Mouse (Mus musculus): ENCODE data around the gene Sema4d. TPM values are rescaled to one million over a fixed set of nuclear protein-coding genes. Genes with fewer than 3 reads are reported as not detected.

The Sema4d gene
- polyA plus RNA-seq, 1 experiment from 2014 or later, result 18.6 TPM

DNA sequence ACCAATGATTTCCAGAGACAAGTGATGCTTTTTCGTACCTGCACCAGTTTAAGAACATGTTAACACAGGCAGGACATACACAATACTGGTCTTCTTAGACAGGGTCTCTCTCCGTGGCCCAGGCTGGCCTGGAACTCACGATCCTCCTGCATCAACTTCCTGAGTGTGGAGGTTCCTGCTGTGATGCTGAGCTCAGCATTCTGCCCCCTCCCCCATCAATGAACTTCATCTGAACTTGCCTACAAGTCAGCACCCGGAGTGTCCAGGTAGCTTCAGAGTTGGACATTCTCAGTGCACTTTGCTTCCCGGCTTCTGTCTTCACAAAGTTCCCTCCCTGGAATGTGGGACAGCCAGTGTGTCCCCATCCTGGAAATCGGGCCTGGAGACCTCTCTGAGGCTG is 69.0 kb downstream of the Sema4d start:
- Histone ChIP-seq H3K36me3 (ENCODE audit: control insufficient read depth, insufficient read depth, low read length) (0 out of 2 replicates have a peak, but pooled peaks cover 4% of the 10 kb centered on the region), H3K27ac (ENCODE audit: low read depth, low read length) (no peak overlapping the region), H3K4me1 (replicated peaks; ENCODE audit: control insufficient read depth, insufficient read depth, low read length) (peaks cover 23% of the 10 kb centered on the region), H3K9ac (ENCODE audit: low read depth, low read length) (no peak overlapping the region), H3K27me3 (replicated peaks; ENCODE audit: control insufficient read depth, insufficient read depth, low read length) (no peaks in the 10 kb centered on the region), H3K4me2 (no peak overlapping the region), H3K4me3 (ENCODE audit: low read depth, low read length) (no peak overlapping the region), H3K9me3 (ENCODE audit: control insufficient read depth, low read length) (no peaks in the 10 kb centered on the region)
- DNase-seq (ENCODE audit: low spot score) (no peak), ATAC-seq (replicated peaks; ENCODE audit: low FRiP score) (no peak)
- 73% methylated on average over 6 of the region's 6 CpGs for WGBS

DNA sequence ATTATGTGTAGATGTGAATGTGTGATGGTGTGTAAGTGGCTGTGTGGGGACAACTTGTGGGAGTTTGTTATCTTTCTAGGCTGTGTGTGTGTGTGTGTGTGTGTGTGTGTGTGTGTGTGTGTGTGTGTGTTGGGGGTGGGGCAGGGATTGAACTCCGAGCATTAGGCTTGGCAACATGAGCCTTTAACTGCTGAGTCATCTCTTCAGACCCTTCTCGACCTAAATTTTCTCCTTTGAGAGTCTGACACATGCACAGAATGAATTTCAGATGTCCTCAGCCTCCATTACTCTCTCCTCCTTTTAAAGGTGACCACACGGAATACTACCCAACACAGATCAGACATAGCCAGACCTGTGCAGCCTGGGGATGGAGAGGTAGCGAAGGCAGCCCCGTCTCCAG is 70.4 kb downstream of the Sema4d start:
- Histone ChIP-seq H3K4me3 (ENCODE audit: low read depth, low read length) (no peak overlapping the region), H3K9ac (ENCODE audit: low read depth, low read length) (no peak overlapping the region), H3K27me3 (replicated peaks; ENCODE audit: control insufficient read depth, insufficient read depth, low read length) (no peaks in the 10 kb centered on the region), H3K36me3 (ENCODE audit: control insufficient read depth, insufficient read depth, low read length) (peaks cover 13% of the 10 kb centered on the region; the same call in 1 of the 2 replicates), H3K4me1 (replicated peaks; ENCODE audit: control insufficient read depth, insufficient read depth, low read length) (peaks cover 9% of the 10 kb centered on the region), H3K9me3 (ENCODE audit: control insufficient read depth, low read length) (no peaks in the 10 kb centered on the region; the same call in 1 of the 2 replicates), H3K27ac (ENCODE audit: low read depth, low read length) (no peak overlapping the region), H3K4me2 (no peak overlapping the region)
- 74% methylated on average over 5 of the region's 5 CpGs for WGBS
- ATAC-seq (replicated peaks; ENCODE audit: low FRiP score) (no peak), DNase-seq (ENCODE audit: low spot score) (no peak)

DNA sequence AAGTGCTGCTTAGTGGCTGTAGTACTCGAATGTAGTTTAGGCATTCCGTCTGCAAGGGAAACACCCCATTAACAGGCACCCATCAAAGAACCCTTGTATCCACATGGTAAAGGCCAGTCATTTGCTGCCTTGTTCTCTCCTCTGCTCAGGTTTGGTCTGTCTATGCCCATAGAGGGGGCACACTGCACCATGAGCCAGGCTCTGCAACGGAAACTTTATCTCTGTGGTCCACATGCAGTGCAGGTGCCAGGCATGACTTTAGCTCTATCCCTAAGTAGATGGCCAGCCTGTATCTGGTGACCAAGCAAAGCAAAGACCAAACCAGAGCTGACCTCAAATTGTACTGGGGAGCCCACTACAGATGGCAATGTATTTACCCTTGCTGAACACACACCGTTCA is 73.0 kb downstream of the Sema4d start:
- no peak for DNase-seq (ENCODE audit: low spot score)
- Histone ChIP-seq H3K27ac (ENCODE audit: low read depth, low read length) (no peak overlapping the region), H3K27me3 (replicated peaks; ENCODE audit: control insufficient read depth, insufficient read depth, low read length) (no peaks in the 10 kb centered on the region), H3K9ac (ENCODE audit: low read depth, low read length) (no peak overlapping the region), H3K36me3 (ENCODE audit: control insufficient read depth, insufficient read depth, low read length) (peaks cover 16% of the 10 kb centered on the region; the same call in 1 of the 2 replicates), H3K4me3 (ENCODE audit: low read depth, low read length) (no peak overlapping the region), H3K9me3 (ENCODE audit: control insufficient read depth, low read length) (no peaks in the 10 kb centered on the region; the same call in 1 of the 2 replicates), H3K4me2 (no peak overlapping the region), H3K4me1 (replicated peaks; ENCODE audit: control insufficient read depth, insufficient read depth, low read length) (peaks cover 2% of the 10 kb centered on the region; the same call in 1 of the 2 replicates)
- ATAC-seq (replicated peaks; ENCODE audit: low FRiP score), result no peak
- WGBS, result 88% methylated on average over 4 of the region's 4 CpGs

DNA sequence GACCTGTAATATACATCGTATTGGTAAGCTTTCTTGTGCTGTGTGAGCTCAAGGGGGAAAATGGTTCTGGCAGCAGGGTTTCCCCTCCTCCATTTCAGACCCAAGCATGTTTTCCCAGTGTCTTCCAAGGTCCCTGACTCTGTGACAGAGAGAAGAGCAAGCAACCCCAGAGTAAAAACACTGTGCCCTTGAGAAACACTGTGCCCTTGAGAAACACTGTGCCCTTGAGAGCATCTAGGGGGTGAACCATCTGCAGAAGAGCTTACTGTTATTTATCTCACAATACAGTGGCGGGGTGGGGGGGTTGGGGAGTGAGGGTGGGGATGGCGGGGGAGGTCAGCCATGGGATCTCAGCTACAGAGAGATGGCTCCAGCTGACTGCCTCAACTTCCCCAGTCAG is 74.3 kb downstream of the Sema4d start:
- Histone ChIP-seq H3K27ac (ENCODE audit: low read depth, low read length) (no peak overlapping the region), H3K4me2 (no peak overlapping the region), H3K4me3 (ENCODE audit: low read depth, low read length) (no peak overlapping the region), H3K9ac (ENCODE audit: low read depth, low read length) (no peak overlapping the region), H3K36me3 (ENCODE audit: control insufficient read depth, insufficient read depth, low read length) (peaks cover 18% of the 10 kb centered on the region; the same call in 1 of the 2 replicates), H3K27me3 (replicated peaks; ENCODE audit: control insufficient read depth, insufficient read depth, low read length) (no peaks in the 10 kb centered on the region), H3K4me1 (replicated peaks; ENCODE audit: control insufficient read depth, insufficient read depth, low read length) (peaks cover 2% of the 10 kb centered on the region; the same call in 1 of the 2 replicates), H3K9me3 (ENCODE audit: control insufficient read depth, low read length) (no peaks in the 10 kb centered on the region; the same call in 1 of the 2 replicates)
- 85% methylated on average over 3 of the region's 3 CpGs for WGBS
- no peak for ATAC-seq (replicated peaks; ENCODE audit: low FRiP score)
- no peak for DNase-seq (ENCODE audit: low spot score)

DNA sequence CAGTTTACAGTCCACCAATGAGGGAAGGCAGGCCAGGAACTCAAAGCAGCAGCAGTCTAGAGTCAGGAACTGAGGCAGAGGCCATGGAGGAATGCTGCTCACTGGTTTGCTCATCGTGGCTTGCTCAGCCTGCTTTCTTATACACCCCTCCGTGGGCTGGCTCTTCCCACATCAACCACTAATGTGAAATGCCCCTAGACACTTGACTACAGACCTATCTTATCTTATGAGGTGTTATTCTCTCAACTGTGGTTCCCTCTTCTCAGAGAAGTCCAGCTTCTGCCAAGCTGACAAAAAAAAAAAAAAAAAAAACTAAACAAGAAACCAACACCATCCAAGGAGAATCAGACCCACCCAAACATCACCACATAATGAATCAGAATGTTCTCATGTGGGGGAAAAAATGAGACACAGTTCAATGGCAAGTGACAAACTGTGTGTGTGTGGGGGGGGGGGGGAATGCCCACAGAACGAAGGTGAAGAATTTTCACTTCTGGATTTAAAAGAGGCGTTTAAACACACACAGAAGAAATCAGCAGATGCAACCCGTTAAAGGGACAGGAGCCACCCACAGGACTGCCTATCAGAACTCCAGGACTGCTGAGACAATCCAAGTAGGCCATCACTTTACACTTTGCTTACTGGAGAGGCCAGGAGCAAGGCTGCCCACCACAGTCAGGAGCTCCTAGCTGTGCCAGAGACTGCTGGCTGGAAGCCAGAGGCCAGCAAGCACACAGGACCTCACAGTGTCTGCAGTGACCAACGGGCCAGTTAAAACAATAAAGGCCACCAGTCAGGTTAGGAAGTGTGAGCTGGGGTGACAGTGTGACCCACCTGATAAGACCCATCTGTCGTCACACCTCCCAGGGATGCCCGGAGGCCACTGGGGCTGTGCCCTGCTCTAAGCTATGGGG is 76.9 kb downstream of the Sema4d start:
- Histone ChIP-seq H3K9ac (ENCODE audit: low read depth, low read length) (no peak overlapping the region), H3K9me3 (ENCODE audit: control insufficient read depth, low read length) (no peaks in the 10 kb centered on the region; the same call in 1 of the 2 replicates), H3K4me1 (replicated peaks; ENCODE audit: control insufficient read depth, insufficient read depth, low read length) (no peaks in the 10 kb centered on the region), H3K27me3 (replicated peaks; ENCODE audit: control insufficient read depth, insufficient read depth, low read length) (no peaks in the 10 kb centered on the region), H3K27ac (ENCODE audit: low read depth, low read length) (no peak overlapping the region), H3K4me2 (no peak overlapping the region), H3K4me3 (ENCODE audit: low read depth, low read length) (no peak overlapping the region), H3K36me3 (ENCODE audit: control insufficient read depth, insufficient read depth, low read length) (peaks cover 21% of the 10 kb centered on the region; the same call in 1 of the 2 replicates)
- DNase-seq (ENCODE audit: low spot score) (no peak), ATAC-seq (replicated peaks; ENCODE audit: low FRiP score) (peak; percentile 51; the same call in 1 of the 2 replicates)
- 52% methylated on average over 8 of the region's 8 CpGs for WGBS

DNA sequence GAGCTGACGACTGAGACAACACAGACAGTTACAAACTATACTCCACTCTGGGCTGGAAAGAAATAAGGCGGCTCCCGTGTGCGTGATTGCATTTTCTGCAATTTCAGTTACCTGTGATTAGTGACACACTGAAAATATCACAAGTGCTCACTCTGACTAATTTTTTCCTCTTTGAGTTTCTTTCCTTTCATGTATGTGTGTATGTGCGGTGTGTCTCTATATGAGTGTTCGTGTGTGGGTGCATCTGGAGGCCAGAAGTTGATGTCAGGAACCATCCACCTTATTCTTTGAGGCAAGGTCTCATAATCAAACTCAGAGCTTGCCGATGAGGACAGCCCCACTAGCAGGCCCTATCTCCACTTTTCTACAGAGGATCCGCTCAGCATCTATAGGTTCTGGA is 81.5 kb downstream of the Sema4d start:
- no peak for ATAC-seq (replicated peaks; ENCODE audit: low FRiP score)

DNA sequence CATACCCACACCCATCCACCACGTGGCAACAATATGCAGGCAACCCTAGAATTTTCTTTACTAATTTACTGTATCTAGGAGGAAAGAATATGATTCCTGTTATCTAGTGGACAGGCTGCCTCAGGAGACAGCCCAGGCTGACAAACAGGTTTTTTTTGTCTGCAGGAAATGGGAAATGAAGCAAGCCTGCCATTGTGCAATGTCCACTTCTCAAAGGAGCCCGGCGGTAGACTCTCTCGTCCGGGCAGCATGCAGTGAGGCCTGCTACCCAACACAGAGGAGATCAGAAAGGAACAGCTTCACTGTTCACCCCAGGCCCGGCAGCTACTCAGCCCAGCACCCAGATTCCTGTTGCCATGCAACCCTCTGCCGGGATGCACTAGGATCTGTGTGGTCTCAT is 82.8 kb downstream of the Sema4d start:
- ATAC-seq (replicated peaks; ENCODE audit: low FRiP score), result no peak
- no peak overlapping the region for H3K9ac ChIP-seq (ENCODE audit: low read depth, low read length)
- peaks cover 13% of the 10 kb centered on the region; the same call in 1 of the 2 replicates for H3K36me3 ChIP-seq (ENCODE audit: control insufficient read depth, insufficient read depth, low read length)
- H3K4me2 ChIP-seq, result no peak overlapping the region
- no peak overlapping the region for H3K4me3 ChIP-seq (ENCODE audit: low read depth, low read length)
- H3K27me3 ChIP-seq (replicated peaks; ENCODE audit: control insufficient read depth, insufficient read depth, low read length), result no peaks in the 10 kb centered on the region
- peaks cover 6% of the 10 kb centered on the region for H3K4me1 ChIP-seq (replicated peaks; ENCODE audit: control insufficient read depth, insufficient read depth, low read length)
- DNase-seq (ENCODE audit: low spot score), result no peak
- H3K9me3 ChIP-seq (ENCODE audit: control insufficient read depth, low read length), result no peaks in the 10 kb centered on the region
- WGBS, result 62% methylated on average over 7 of the region's 7 CpGs
- no peak overlapping the region for H3K27ac ChIP-seq (ENCODE audit: low read depth, low read length)

More for the DNA sequence above, 81.5 kb downstream of the Sema4d start:
- Histone ChIP-seq H3K27ac (ENCODE audit: low read depth, low read length) (no peak overlapping the region), H3K27me3 (replicated peaks; ENCODE audit: control insufficient read depth, insufficient read depth, low read length) (no peaks in the 10 kb centered on the region), H3K9ac (ENCODE audit: low read depth, low read length) (no peak overlapping the region), H3K4me2 (no peak overlapping the region), H3K4me3 (ENCODE audit: low read depth, low read length) (no peak overlapping the region), H3K9me3 (ENCODE audit: control insufficient read depth, low read length) (no peaks in the 10 kb centered on the region), H3K4me1 (replicated peaks; ENCODE audit: control insufficient read depth, insufficient read depth, low read length) (no peaks in the 10 kb centered on the region), H3K36me3 (ENCODE audit: control insufficient read depth, insufficient read depth, low read length) (peaks cover 13% of the 10 kb centered on the region; the same call in 1 of the 2 replicates)
- DNase-seq (ENCODE audit: low spot score), result no peak
- 91% methylated on average over 8 of the region's 8 CpGs for WGBS

DNA sequence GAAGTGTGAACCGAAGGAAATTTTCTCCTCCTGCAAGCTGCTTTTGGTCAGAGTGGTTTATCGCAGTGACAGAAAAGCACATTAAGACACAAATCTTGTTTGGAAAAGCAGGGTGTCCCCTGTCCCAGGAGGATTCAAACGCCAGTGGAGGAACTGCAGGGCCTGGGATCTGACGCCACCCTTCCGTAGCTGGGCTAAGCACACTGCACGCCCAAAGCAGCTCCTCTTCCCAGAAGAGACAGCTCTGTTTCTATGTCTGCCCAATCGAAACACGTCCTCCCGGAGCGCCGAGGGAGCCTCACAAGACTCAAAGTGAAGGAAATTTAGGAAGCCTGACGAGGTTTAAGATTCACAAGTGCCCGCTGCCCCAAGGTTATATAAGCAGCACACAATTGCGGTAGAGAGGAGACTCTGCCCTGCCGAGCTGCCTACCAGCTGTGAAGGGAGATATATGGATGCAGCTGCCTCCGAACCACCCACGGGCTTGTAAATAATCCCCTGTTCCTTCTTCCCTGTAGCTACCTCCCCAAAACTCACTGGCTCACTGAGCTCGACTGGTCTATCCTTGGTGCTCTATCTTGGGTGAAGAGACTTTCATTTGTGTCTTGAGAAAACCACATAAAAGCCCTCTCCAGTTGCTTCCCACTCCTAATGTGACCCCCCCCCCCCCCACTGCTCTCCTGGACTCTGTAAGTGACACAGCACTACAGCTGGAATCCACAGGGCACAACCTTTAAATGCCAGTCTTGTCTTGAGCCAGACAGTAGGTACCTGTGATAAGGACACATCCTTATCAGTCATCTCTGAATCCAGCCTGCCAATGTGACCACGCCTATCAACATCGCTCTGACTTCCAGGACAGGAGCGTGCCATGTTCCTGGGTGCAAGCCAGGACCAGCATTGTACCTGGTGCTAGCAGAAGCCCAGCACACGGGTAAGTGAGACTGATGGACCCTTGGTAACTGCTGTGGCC is 87.4 kb downstream of the Sema4d start:
- no peak overlapping the region for H3K9ac ChIP-seq (ENCODE audit: low read depth, low read length)
- no peak for ATAC-seq (replicated peaks; ENCODE audit: low FRiP score)
- H3K4me2 ChIP-seq, result no peak overlapping the region
- WGBS, result 74% methylated on average over 22 of the region's 22 CpGs
- no peak overlapping the region for H3K4me3 ChIP-seq (ENCODE audit: low read depth, low read length)
- no peak for DNase-seq (ENCODE audit: low spot score)
- H3K9me3 ChIP-seq (ENCODE audit: control insufficient read depth, low read length), result no peaks in the 10 kb centered on the region
- H3K4me1 ChIP-seq (replicated peaks; ENCODE audit: control insufficient read depth, insufficient read depth, low read length), result peaks cover 6% of the 10 kb centered on the region
- no peaks in the 10 kb centered on the region for H3K27me3 ChIP-seq (replicated peaks; ENCODE audit: control insufficient read depth, insufficient read depth, low read length)
- peaks cover 14% of the 10 kb centered on the region; the same call in 1 of the 2 replicates for H3K36me3 ChIP-seq (ENCODE audit: control insufficient read depth, insufficient read depth, low read length)
- no peak overlapping the region for H3K27ac ChIP-seq (ENCODE audit: low read depth, low read length)

Data from liver, embryonic 11.5 days (tissue).